Mouse (Mus musculus) midbrain, embryonic 10.5 days (tissue): ENCODE measurements around the gene Cnih3. TPM values are rescaled to one million over a fixed set of nuclear protein-coding genes. Genes with fewer than 3 reads are reported as not detected.

Source experiments
- DNase-seq: peaks from one replicate; pipeline ENCODE4 v3.0.0-alpha.2; 2017; ENCODE audit warnings: low spot score
- H3K27ac ChIP-seq: fragments of 300-500 bp; sonication (generic); replicated peaks from 2 replicates; pipeline ENCODE4 v1.5.1; 2016; ENCODE audit warnings: mild to moderate bottlenecking
- H3K27me3 ChIP-seq: fragments of 300-500 bp; sonication (generic); 2 replicates; pipeline ENCODE4 v1.6.1; 2016; ENCODE audit warnings: low read depth, mild to moderate bottlenecking; ENCODE audit not compliant: poor library complexity, severe bottlenecking
- H3K36me3 ChIP-seq: fragments of 300-500 bp; sonication (generic); 2 replicates; pipeline ENCODE4 v1.6.1; 2016; ENCODE audit warnings: mild to moderate bottlenecking, moderate library complexity
- H3K4me1 ChIP-seq: fragments of 300-500 bp; sonication (generic); 2 replicates; pipeline ENCODE4 v1.6.1; 2016
- H3K4me3 ChIP-seq: fragments of 300-500 bp; sonication (generic); 2 replicates; pipeline ENCODE4 v1.5.1; 2016; ENCODE audit warnings: mild to moderate bottlenecking, moderate library complexity
- H3K9me3 ChIP-seq: fragments of 300-500 bp; sonication (generic); replicated peaks from 2 replicates; pipeline ENCODE4 v1.6.1; 2016; ENCODE audit warnings: mild to moderate bottlenecking
- WGBS: fragments of 180-500 bp; shearing (Covaris S2); methylation state at CpG from one replicate; pipeline ENCODE4 v1.1.7; 2016; 5-methylcytosine and 5-hydroxymethylcytosine counted together
- polyA plus RNA-seq: library from polyadenylated mRNA; unstranded; fragments of >200 nt; fragmentation: Nextera tagmentation; extraction: Ambion mirVana; gene quantifications from 2 replicates; pipeline ENCODE4 v1.2.1, GENCODE M21; 2016

The Cnih3 gene
- polyA plus RNA-seq, 1 experiment from 2014 or later: 0.60 TPM

- Histone ChIP-seq H3K9me3 (no peaks in the 10 kb centered on the region), H3K27ac (no peak overlapping the region), H3K4me3 (no peak overlapping the region), H3K27me3 (peaks cover 30% of the 10 kb centered on the region), H3K36me3 (no peaks in the 10 kb centered on the region), H3K4me1 (peaks cover 14% of the 10 kb centered on the region)
- DNase-seq: no peak
- 57% methylated on average over 2 of the region's 2 CpGs for WGBS
Measured at GRCm38 (mm10) chr1:181357870-181358269, 5.4 kb downstream of the Cnih3 start.

- Histone ChIP-seq H3K4me1 (peaks cover 7% of the 10 kb centered on the region), H3K36me3 (no peaks in the 10 kb centered on the region), H3K27ac (no peak overlapping the region), H3K9me3 (no peaks in the 10 kb centered on the region), H3K4me3 (no peak overlapping the region), H3K27me3 (peaks cover 24% of the 10 kb centered on the region)
- DNase-seq: no peak
- WGBS: 92% methylated on average over 7 of the region's 7 CpGs
Measured at GRCm38 (mm10) chr1:181358526-181358925, 6.1 kb downstream of the Cnih3 start.

GRCm38 (mm10) chr1:181360732-181361131 lies 8.3 kb downstream of the Cnih3 start:
- 80% methylated on average over 3 of the region's 3 CpGs for WGBS
- Histone ChIP-seq H3K4me1 (no peaks in the 10 kb centered on the region), H3K9me3 (no peaks in the 10 kb centered on the region), H3K4me3 (no peak overlapping the region), H3K27me3 (peaks cover 2% of the 10 kb centered on the region), H3K36me3 (no peaks in the 10 kb centered on the region), H3K27ac (no peak overlapping the region)
- DNase-seq: no peak

- 83% methylated on average over 4 of the region's 4 CpGs for whole genome bisulfite sequencing
- Histone ChIP-seq H3K36me3 (no peaks in the 10 kb centered on the region), H3K27me3 (no peaks in the 10 kb centered on the region), H3K9me3 (no peaks in the 10 kb centered on the region), H3K27ac (no peak overlapping the region), H3K4me3 (no peak overlapping the region), H3K4me1 (peaks cover 12% of the 10 kb centered on the region)
- DNase-seq: no peak
Measured at GRCm38 (mm10) chr1:181364025-181364424, 11.6 kb downstream of the Cnih3 start.

GRCm38 (mm10) chr1:181365376-181365775 lies 12.9 kb downstream of the Cnih3 start:
- WGBS: 67% methylated on average over 3 of the region's 3 CpGs
- Histone ChIP-seq H3K27ac (no peak overlapping the region), H3K4me1 (peaks cover 12% of the 10 kb centered on the region), H3K4me3 (no peak overlapping the region), H3K36me3 (no peaks in the 10 kb centered on the region), H3K9me3 (no peaks in the 10 kb centered on the region), H3K27me3 (no peaks in the 10 kb centered on the region)
- no peak for DNase-seq

- no peaks in the 10 kb centered on the region for H3K27me3 ChIP-seq
- H3K9me3 ChIP-seq: no peaks in the 10 kb centered on the region
- no peak overlapping the region for H3K27ac ChIP-seq
- WGBS: 48% methylated on average over 3 of the region's 3 CpGs
- no peak overlapping the region for H3K4me3 ChIP-seq
- DNase-seq: no peak
- H3K36me3 ChIP-seq: no peaks in the 10 kb centered on the region
- H3K4me1 ChIP-seq: peaks cover 12% of the 10 kb centered on the region
Measured at GRCm38 (mm10) chr1:181368789-181369570, 16.6 kb downstream of the Cnih3 start.

- no peak for DNase-seq
- Histone ChIP-seq H3K27me3 (no peaks in the 10 kb centered on the region), H3K36me3 (no peaks in the 10 kb centered on the region), H3K9me3 (no peaks in the 10 kb centered on the region), H3K4me3 (no peak overlapping the region), H3K4me1 (peaks cover 12% of the 10 kb centered on the region), H3K27ac (no peak overlapping the region)
- WGBS: 63% methylated on average over 3 of the region's 3 CpGs
Measured at GRCm38 (mm10) chr1:181370370-181370769, 17.9 kb downstream of the Cnih3 start.

GRCm38 (mm10) chr1:181371226-181371625 lies 18.8 kb downstream of the Cnih3 start:
- DNase-seq: no peak
- 92% methylated on average over 4 of the region's 4 CpGs for WGBS

GRCm38 (mm10) chr1:181372306-181372705 lies 19.9 kb downstream of the Cnih3 start:
- H3K36me3 ChIP-seq: no peaks in the 10 kb centered on the region
- H3K4me3 ChIP-seq: no peak overlapping the region
- no peak overlapping the region for H3K27ac ChIP-seq
- H3K4me1 ChIP-seq: peaks cover 18% of the 10 kb centered on the region
- H3K9me3 ChIP-seq: no peaks in the 10 kb centered on the region
- DNase-seq: no peak
- H3K27me3 ChIP-seq: no peaks in the 10 kb centered on the region
- WGBS: 77% methylated on average over 6 of the region's 6 CpGs

More at GRCm38 (mm10) chr1:181371226-181371625, 18.8 kb downstream of the Cnih3 start:
- Histone ChIP-seq H3K27me3 (no peaks in the 10 kb centered on the region), H3K4me1 (peaks cover 14% of the 10 kb centered on the region), H3K4me3 (no peak overlapping the region), H3K36me3 (no peaks in the 10 kb centered on the region), H3K9me3 (no peaks in the 10 kb centered on the region), H3K27ac (no peak overlapping the region)

GRCm38 (mm10) chr1:181374627-181375374 lies 22.4 kb downstream of the Cnih3 start:
- Histone ChIP-seq H3K36me3 (no peaks in the 10 kb centered on the region), H3K4me1 (0 out of 2 replicates have a peak, but pooled peaks cover 7% of the 10 kb centered on the region), H3K4me3 (no peak overlapping the region), H3K27me3 (no peaks in the 10 kb centered on the region), H3K27ac (no peak overlapping the region), H3K9me3 (no peaks in the 10 kb centered on the region)
- no peak for DNase-seq
- WGBS: 81% methylated on average over 9 of the region's 9 CpGs

- Histone ChIP-seq H3K4me1 (0 out of 2 replicates have a peak, but pooled peaks cover 7% of the 10 kb centered on the region), H3K36me3 (no peaks in the 10 kb centered on the region), H3K4me3 (no peak overlapping the region), H3K27me3 (no peaks in the 10 kb centered on the region), H3K9me3 (no peaks in the 10 kb centered on the region), H3K27ac (0 out of 2 replicates have a peak overlapping the region, but pooled peaks have one; percentile 13)
- WGBS: 79% methylated on average over 8 of the region's 8 CpGs
- no peak for DNase-seq
Measured at GRCm38 (mm10) chr1:181376431-181376830, 24.0 kb downstream of the Cnih3 start.

GRCm38 (mm10) chr1:181379664-181380063 lies 27.2 kb downstream of the Cnih3 start:
- no peaks in the 10 kb centered on the region for H3K9me3 ChIP-seq
- peak; percentile 65 for DNase-seq
- 0 out of 2 replicates have a peak, but pooled peaks cover 7% of the 10 kb centered on the region for H3K4me1 ChIP-seq
- no peaks in the 10 kb centered on the region for H3K36me3 ChIP-seq
- no peak overlapping the region for H3K27ac ChIP-seq
- no peaks in the 10 kb centered on the region for H3K27me3 ChIP-seq
- H3K4me3 ChIP-seq: no peak overlapping the region
- 30% methylated on average over 8 of the region's 8 CpGs for WGBS
